Mouse (Mus musculus): Measurements from ENCODE around the gene Palb2.
A peak's percentile ranks its signal among the peaks of the same experiment; 100 is the strongest.
"Not testable (repeated sequence)": the region's sequence is repeated elsewhere in the genome, so short reads cannot be mapped to it uniquely, and the experiment has no call there.

Palb2 gene

DNA sequence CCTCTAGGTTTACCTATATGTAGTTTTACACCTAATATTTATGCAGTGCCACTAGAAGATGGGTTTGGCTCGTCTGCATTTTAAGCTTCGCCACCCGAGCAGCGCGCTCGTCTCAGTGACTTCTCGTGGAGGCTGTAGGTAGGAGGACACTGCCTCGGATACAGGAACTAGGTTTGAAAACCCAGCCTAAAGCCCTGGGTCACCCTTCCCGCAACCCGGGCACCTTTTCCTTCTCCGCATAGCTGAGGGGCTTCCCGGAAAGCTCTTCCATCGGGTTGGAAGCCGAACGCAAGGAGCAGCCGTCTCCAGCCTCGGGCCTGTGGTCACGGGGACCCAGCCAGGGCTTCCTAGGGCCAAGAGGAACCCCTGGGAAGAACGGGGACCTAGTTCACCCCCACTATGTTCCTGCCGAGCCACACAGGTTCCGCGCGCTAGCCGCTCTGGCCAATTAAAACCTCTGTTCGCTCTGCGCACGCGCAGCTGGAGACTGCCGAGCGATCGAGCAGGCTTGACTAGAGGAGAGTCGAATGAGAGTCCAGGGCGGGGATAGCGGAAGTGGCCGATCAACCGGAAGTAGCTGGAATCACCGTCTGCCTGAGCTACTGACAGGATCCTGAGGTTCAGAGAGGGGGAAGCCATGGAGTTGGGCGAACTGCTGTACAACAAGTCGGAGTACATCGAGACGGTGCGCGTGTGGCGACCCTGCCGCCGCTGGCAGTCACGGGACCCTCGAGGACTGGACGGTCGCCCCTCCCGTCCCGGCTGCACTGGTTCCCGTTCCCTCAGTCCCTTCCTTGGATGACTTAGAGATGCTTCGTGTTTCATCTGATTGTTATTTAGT lies at the start of gene Palb2, which contains the start of gene Dctn5:
Gene Palb2 (minus strand): TSS at position 489 of the 841 bp plus-strand sequence.
Gene Dctn5 (plus strand): TSS at position 545 of the 841 bp plus-strand sequence.
- DNase-seq (ENCODE audit: low read depth) = peak; percentile 99

- no peak for DNase-seq (ENCODE audit: low read depth)
Observed at GRCm38 (mm10) chr7:122180720-122181119, 47.9 kb upstream of the Palb2 start.

DNA sequence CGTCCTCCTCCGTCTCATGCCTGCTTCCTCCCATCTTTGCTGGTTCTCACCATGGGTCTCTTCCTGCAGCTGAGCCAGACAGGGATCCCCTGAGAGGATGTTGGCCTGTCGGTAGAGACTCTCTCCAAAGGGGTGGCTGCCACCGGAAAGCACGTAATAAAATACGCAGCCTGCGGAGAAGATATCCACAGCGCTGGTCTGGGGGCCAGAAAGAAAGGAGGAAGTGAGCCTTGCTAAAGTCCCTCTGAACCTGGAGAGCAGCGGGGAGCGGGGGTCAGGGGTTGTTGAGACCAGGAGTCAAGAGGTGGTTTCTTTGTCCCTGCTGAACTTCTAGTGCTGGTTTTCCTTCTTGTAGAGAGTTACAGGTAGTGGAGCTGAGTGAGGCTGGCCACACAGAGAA lies 38.8 kb upstream of the Palb2 start:
- no peak for DNase-seq (ENCODE audit: low read depth)

- no peak for DNase-seq (ENCODE audit: low read depth)
Observed at GRCm38 (mm10) chr7:122170705-122171104, 37.9 kb upstream of the Palb2 start.

GRCm38 (mm10) chr7:122167203-122167602 lies 34.4 kb upstream of the Palb2 start:
- no peak for DNase-seq (ENCODE audit: low read depth)

DNA sequence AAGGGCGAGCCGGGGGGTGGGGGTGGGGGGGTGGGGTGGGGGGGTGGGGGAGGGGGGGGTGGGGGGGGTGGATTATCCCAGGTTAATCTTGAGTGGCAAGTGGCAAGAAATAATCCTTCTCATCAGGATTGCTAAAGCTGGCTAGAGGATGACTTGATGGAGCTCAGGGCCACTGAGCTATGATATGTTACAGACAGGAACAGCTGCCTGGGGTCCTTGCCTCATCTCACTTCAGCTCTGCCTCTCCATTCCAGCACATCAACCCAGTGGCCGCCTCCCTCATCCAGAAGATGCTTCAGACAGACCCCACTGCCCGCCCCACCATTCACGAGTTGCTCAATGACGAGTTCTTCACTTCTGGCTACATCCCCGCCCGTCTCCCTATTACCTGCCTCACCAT lies 31.0 kb upstream of the Palb2 start:
- no peak for DNase-seq (ENCODE audit: low read depth)

DNA sequence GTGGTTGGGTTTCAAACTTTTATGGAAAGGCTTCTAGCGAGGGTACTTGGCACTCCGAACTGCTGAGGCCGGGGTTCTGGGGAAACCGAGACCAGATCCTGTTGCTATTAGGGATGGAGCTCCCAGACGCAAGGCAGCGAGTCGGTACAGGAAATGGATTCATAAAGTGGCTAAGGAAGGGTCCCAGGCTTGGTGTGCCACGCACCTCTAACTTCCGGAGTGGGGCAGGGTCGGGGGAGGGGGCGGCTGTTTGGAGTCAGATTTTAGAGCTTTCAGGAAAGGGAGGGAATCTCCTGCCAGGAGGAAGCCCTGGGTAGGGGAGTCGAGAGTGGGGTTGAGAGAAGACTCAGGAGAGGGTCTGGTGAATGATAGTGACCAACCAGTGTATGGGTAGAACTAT lies 27.3 kb upstream of the Palb2 start:
- no peak for DNase-seq (ENCODE audit: low read depth)

GRCm38 (mm10) chr7:122158915-122159902 lies 26.4 kb upstream of the Palb2 start, which contains the start of gene Plk1:
Plk1 (plus strand) TSS chr7:122159439.
- peak; percentile 84 for DNase-seq (ENCODE audit: low read depth)

- DNase-seq (ENCODE audit: low read depth) = no peak
Observed at GRCm38 (mm10) chr7:122158488-122158887, 25.7 kb upstream of the Palb2 start.

- no peak for DNase-seq (ENCODE audit: low read depth)
Observed at GRCm38 (mm10) chr7:122152473-122152872, 19.7 kb upstream of the Palb2 start.

DNA sequence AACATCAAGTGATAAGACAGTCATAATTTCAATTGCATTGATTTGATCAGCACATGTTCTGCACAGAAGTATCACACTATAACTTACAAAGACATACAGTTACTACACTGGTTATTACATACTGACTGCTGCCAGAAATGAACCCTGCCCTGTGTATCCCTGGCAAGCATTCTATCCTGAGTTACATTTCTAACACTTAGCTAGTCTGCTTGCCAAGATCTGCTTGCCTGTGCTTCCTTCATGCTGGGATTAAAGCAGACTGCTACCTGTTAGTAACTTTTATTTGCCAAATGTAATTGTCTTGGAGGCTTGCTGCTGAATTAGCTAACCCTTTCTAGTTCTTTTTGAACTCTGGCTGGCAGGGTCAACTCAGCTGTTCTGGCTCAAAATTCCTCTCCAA lies 8.2 kb upstream of the Palb2 start:
- DNase-seq (ENCODE audit: low read depth) = no peak

DNA sequence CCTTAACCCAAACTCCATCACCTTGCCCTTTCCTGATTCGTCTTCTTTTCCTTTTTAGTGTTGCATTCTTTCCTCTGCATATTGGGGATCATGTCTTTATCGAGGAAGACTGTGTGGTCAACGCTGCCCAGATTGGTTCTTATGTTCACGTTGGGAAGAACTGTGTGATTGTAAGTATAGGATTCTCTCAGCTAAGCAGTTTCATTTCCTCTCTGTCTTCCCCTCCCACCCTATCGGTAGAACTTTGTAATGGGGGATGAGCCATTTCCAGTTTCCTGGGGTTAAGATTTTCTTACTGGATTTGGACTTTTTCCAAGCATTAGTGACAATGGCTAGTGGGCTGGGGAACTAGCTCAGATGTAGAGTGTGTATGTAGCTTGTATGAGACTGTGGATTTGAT lies 5.4 kb upstream of the Palb2 start:
- DNase-seq (ENCODE audit: low read depth) = no peak

GRCm38 (mm10) chr7:122137071-122137470 lies 4.3 kb upstream of the Palb2 start:
- DNase-seq (ENCODE audit: low read depth) = no peak

DNA sequence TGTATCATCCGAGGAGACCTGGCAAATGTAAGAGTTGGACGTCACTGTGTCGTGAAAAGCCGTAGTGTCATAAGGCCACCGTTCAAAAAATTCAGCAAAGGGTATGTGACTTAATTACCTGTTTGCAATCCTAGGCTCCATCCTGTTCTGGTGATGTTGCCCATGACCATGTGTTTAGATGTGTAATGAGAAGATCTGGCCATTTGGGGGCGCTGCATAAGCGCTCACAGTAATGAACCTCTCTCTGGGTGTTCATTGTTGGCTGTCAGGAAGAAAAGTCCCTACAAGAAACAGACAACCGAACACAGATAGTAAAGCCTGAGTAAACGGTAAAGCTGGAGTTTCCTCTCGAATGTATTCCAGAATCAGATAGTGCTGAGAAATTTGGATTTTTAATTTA lies 2.3 kb upstream of the Palb2 start:
- peak; percentile 52 for DNase-seq (ENCODE audit: low read depth)

DNA sequence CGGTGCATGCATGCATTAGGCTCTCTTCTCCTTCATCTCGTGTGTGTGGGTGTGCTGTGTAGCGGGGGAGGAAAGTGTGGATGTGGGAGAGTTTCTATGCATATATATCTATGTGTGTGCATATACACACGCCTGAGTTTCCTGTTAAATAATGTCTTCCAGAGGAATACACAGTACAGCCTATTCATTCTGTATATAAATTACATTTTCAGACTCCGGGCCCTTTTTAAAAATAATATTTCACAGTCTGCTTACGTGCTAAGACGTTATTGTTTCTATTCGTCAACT lies 497 bp upstream of the Palb2 start:
- no peak for DNase-seq (ENCODE audit: low read depth)

DNA sequence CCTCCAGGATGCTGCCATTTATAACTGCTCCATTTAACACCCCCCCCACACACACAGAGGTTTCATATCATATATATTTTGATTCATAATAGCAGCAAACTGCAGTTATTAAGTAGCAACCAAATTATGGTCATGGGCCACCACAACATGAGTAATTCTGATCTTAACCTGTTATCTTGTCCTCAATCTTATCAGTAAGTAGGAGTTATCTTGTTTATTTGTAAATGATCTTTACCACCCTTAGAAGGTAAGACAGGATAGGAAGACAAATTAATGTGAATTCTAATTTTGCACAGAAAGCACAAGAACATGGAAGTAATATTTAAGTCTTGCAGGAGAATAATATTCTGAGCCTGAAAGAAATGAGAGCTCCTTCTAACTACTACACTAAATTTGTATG lies 951 bp downstream of the Palb2 start:
- peak; percentile 7 for DNase-seq (ENCODE audit: low read depth)

DNA sequence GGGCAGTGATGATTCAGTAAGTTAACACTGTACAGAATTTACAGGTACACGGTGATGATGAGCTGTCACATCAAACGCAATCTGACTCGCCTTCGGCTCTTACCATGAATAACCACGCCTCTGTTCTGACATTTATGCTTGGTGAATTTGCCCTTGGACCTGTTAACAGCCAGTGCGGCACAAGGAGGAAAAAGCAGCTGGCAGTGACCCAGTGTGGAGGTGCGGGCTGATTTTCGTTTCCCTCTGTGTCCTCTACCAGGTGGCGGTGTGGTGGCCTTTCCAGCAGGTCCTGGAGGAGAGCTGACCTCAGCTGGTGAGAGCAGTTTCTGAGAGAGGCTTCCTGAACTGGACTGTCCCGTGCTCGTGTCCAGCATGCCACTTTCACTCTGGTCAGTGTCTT lies 5.8 kb downstream of the Palb2 start:
- no peak for DNase-seq (ENCODE audit: low read depth)

DNA sequence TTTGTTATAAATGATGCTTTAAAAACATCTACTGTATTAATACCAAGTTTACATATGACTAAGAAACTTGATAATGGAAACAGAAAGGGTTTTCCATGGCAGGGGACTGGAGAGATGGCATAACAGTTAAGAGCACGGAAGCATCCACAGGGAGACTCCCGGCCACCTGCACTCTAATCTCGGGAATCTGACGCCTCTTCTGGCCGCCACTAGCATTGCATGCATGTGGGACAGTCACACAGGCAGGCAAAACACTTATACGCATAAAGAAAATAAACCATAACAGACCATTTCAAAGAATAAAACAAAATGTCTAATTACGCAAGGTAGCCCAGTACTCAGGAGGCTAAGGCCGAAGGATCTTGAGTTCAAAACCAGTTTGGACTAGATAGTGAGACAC lies 7.1 kb downstream of the Palb2 start:
- no peak for DNase-seq (ENCODE audit: low read depth)

GRCm38 (mm10) chr7:122123518-122123917 lies 9.3 kb downstream of the Palb2 start:
- no peak for DNase-seq (ENCODE audit: low read depth)

- no peak for DNase-seq (ENCODE audit: low read depth)
Observed at GRCm38 (mm10) chr7:122108206-122108605, 24.6 kb downstream of the Palb2 start.

DNA sequence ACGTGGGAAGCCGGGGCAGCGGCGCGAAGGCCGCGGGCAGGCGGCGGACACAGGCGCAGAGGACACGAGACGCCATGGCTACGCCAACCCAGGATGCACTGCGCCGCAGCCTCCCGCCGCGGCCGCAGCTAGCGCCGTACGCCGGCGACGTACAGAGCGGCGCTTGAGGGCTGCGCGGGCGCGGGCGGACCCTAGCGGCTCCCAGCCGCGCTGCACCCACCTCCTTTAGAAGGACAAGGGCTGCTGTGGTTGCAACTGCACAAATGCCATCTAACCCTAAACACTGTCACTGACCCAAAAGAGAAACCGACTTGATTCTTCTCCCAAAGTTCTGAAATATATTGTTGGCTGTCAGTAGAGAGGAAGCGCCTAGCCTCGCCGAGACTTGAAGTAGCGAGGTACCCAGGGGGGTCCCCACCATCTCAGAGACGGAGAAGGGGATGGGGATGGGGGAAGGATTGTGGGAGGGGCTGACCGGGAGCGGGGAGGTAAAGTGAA lies 31.0 kb downstream of the Palb2 start, which contains the start of gene Ndufab1:
Gene Ndufab1 (minus strand): TSS at position 140 of the 498 bp plus-strand sequence.
- peak; percentile 80 for DNase-seq (ENCODE audit: low read depth)

GRCm38 (mm10) chr7:122101014-122101746 lies 31.6 kb downstream of the Palb2 start:
- not testable (repeated sequence) for DNase-seq (ENCODE audit: low read depth)
